Mouse (Mus musculus) embryo, embryonic 11.5 days (tissue): ENCODE data around the gene Rgs3.

Experiments used
- DNase-seq: peaks from one replicate; pipeline ENCODE4 v3.0.0-alpha.2; 2012; ENCODE audit warnings: low read depth, low spot score

The Rgs3 gene

GRCm38 (mm10) chr4:62559797-62560329 lies at the start of gene Rgs3:
Gene Rgs3 (plus strand): TSS chr4:62559847.
- DNase-seq = no peak

GRCm38 (mm10) chr4:62509946-62510345 lies 49.7 kb upstream of the Rgs3 start:
- DNase-seq = no peak

- DNase-seq = no peak
These were observed 45.6 kb upstream of the Rgs3 start for GRCm38 (mm10) chr4:62513998-62514506.

- no peak for DNase-seq
These were observed 44.7 kb upstream of the Rgs3 start for GRCm38 (mm10) chr4:62514995-62515394.

- no peak for DNase-seq
These were observed 44.2 kb upstream of the Rgs3 start for GRCm38 (mm10) chr4:62515490-62515889.

- DNase-seq = no peak
These were observed 43.6 kb upstream of the Rgs3 start for GRCm38 (mm10) chr4:62516079-62516478.

- no peak for DNase-seq
These were observed 43.1 kb upstream of the Rgs3 start for GRCm38 (mm10) chr4:62516579-62516978.

- no peak for DNase-seq
These were observed 42.6 kb upstream of the Rgs3 start for GRCm38 (mm10) chr4:62517046-62517445.

GRCm38 (mm10) chr4:62517538-62518415 lies 41.9 kb upstream of the Rgs3 start:
- DNase-seq = no peak

GRCm38 (mm10) chr4:62518416-62519121 lies 41.1 kb upstream of the Rgs3 start:
- DNase-seq = no peak

GRCm38 (mm10) chr4:62519122-62519848 lies 40.4 kb upstream of the Rgs3 start:
- no peak for DNase-seq

- DNase-seq = peak; percentile 87
These were observed 39.8 kb upstream of the Rgs3 start, which contains the start of gene Alad for GRCm38 (mm10) chr4:62519849-62520233. Gene Alad (minus strand): TSS chr4:62519918.

GRCm38 (mm10) chr4:62520892-62521400 lies 38.7 kb upstream of the Rgs3 start:
- DNase-seq = no peak

GRCm38 (mm10) chr4:62524651-62525488 lies 34.8 kb upstream of the Rgs3 start, which contains the start of the genes Pole3 and 4933430I17Rik:
Gene Pole3 (minus strand): TSS chr4:62525068.
Gene 4933430I17Rik (plus strand): TSS chr4:62525369.
- DNase-seq = peak; percentile 98

GRCm38 (mm10) chr4:62525489-62525811 lies 34.2 kb upstream of the Rgs3 start:
- DNase-seq = no peak

GRCm38 (mm10) chr4:62526256-62526655 lies 33.4 kb upstream of the Rgs3 start:
- no peak for DNase-seq

GRCm38 (mm10) chr4:62527655-62528054 lies 32.0 kb upstream of the Rgs3 start:
- DNase-seq = no peak

GRCm38 (mm10) chr4:62533729-62534128 lies 25.9 kb upstream of the Rgs3 start:
- DNase-seq = no peak

- no peak for DNase-seq
These were observed 17.8 kb upstream of the Rgs3 start for GRCm38 (mm10) chr4:62541802-62542201.

- no peak for DNase-seq
These were observed 15.9 kb upstream of the Rgs3 start for GRCm38 (mm10) chr4:62543782-62544181.
